Mouse (Mus musculus) hematopoietic stem cell, adult 5-6 weeks (primary cell): Measurements from ENCODE around the gene Srgap1. TPM values are rescaled to one million over a fixed set of nuclear protein-coding genes. Genes with fewer than 3 reads are reported as not detected.
A peak's percentile ranks its signal among the peaks of the same experiment; 100 is the strongest.

ENCODE experiments used
- ATAC-seq, 2 experiments: fragments of 125-278 bp in 1 of 2; replicated peaks in 1 of 2; 2 replicates each; pipeline ENCODE4 v1.8.0; 2016 to 2017; ENCODE audit warnings: inconsistent platforms in 2 of 2, mild to moderate bottlenecking in 2 of 2, moderate number of reproducible peaks in 2 of 2, low read depth in 1 of 2, moderate TSS enrichment in 1 of 2; ENCODE audit not compliant: low FRiP score in 2 of 2, poor library complexity in 2 of 2, severe bottlenecking in 2 of 2, insufficient read depth in 1 of 2, low TSS enrichment in 1 of 2
- total RNA-seq: library from RNA; stranded (forward); fragments of 172-1452, 232-1000 nt; gene quantifications from 2 replicates; pipeline ENCODE4 v1.2.3, GENCODE M21; 2017

The Srgap1 gene
- total RNA-seq, 1 experiment from 2014 or later: 0.69 TPM

- no peak for ATAC-seq
Measured at GRCm38 (mm10) chr10:122020906-122021305, 26.2 kb downstream of the Srgap1 start.

GRCm38 (mm10) chr10:122020255-122020654, 26.9 kb downstream of the Srgap1 start:
- no peak for ATAC-seq

GRCm38 (mm10) chr10:122018594-122019048, 28.5 kb downstream of the Srgap1 start:
- ATAC-seq: no peak

- no peak for ATAC-seq
Measured at GRCm38 (mm10) chr10:122017743-122018142, 29.4 kb downstream of the Srgap1 start.

- ATAC-seq: no peak
Measured at GRCm38 (mm10) chr10:122017063-122017462, 30.1 kb downstream of the Srgap1 start.

GRCm38 (mm10) chr10:122016631-122017030, 30.5 kb downstream of the Srgap1 start:
- ATAC-seq: no peak

- ATAC-seq: no peak
Measured at GRCm38 (mm10) chr10:122012321-122012720, 34.8 kb downstream of the Srgap1 start.

- ATAC-seq: peak; percentile 49 to 72; a peak in 3 of 4 replicates
Measured at GRCm38 (mm10) chr10:122008731-122009391, 38.3 kb downstream of the Srgap1 start.

GRCm38 (mm10) chr10:122008370-122008730, 38.8 kb downstream of the Srgap1 start:
- peak in 1 of 2 experiments; percentile 12; a peak in 1 of 4 replicates for ATAC-seq

GRCm38 (mm10) chr10:122006606-122007005, 40.5 kb downstream of the Srgap1 start:
- ATAC-seq: no peak

GRCm38 (mm10) chr10:122006151-122006550, 41.0 kb downstream of the Srgap1 start:
- ATAC-seq: no peak

- ATAC-seq: no peak
Measured at GRCm38 (mm10) chr10:122005560-122005959, 41.6 kb downstream of the Srgap1 start.

GRCm38 (mm10) chr10:122002930-122003329, 44.2 kb downstream of the Srgap1 start:
- no peak for ATAC-seq

GRCm38 (mm10) chr10:121998806-121999205, 48.3 kb downstream of the Srgap1 start:
- ATAC-seq: no peak

GRCm38 (mm10) chr10:121996500-121996899, 50.6 kb downstream of the Srgap1 start:
- ATAC-seq: no peak

- no peak for ATAC-seq
Measured at GRCm38 (mm10) chr10:121995448-121995847, 51.7 kb downstream of the Srgap1 start.

- 0 out of 4 replicates have a peak, but pooled peaks of 1 of the 2 experiments have one; percentile 32 for ATAC-seq
Measured at GRCm38 (mm10) chr10:121994660-121995059, 52.5 kb downstream of the Srgap1 start.

- no peak for ATAC-seq
Measured at GRCm38 (mm10) chr10:121992609-121993008, 54.5 kb downstream of the Srgap1 start.

GRCm38 (mm10) chr10:121986997-121987396, 60.1 kb downstream of the Srgap1 start:
- ATAC-seq: no peak
